Mouse (Mus musculus) thymus, adult 2 months (tissue): ENCODE measurements around the gene Hist1h4a.

Source experiments
- CTCF ChIP-seq: fragments of 200-500 bp; IDR thresholded peaks from 2 replicates; pipeline ENCODE4 v1.5.1; 2012; ENCODE audit warnings: mild to moderate bottlenecking, control low read depth, low read length, moderate library complexity, borderline replicate concordance; ENCODE audit not compliant: control insufficient read depth, poor library complexity, insufficient read depth; ENCODE audit errors: extremely low read depth
- POLR2A ChIP-seq: fragments of 200-500 bp; IDR thresholded peaks from 2 replicates; pipeline ENCODE4 v1.6.1; 2012; ENCODE audit warnings: mild to moderate bottlenecking, low read length, control low read depth, moderate library complexity; ENCODE audit not compliant: control insufficient read depth, poor library complexity, insufficient read depth; ENCODE audit errors: extremely low read depth

DNA sequence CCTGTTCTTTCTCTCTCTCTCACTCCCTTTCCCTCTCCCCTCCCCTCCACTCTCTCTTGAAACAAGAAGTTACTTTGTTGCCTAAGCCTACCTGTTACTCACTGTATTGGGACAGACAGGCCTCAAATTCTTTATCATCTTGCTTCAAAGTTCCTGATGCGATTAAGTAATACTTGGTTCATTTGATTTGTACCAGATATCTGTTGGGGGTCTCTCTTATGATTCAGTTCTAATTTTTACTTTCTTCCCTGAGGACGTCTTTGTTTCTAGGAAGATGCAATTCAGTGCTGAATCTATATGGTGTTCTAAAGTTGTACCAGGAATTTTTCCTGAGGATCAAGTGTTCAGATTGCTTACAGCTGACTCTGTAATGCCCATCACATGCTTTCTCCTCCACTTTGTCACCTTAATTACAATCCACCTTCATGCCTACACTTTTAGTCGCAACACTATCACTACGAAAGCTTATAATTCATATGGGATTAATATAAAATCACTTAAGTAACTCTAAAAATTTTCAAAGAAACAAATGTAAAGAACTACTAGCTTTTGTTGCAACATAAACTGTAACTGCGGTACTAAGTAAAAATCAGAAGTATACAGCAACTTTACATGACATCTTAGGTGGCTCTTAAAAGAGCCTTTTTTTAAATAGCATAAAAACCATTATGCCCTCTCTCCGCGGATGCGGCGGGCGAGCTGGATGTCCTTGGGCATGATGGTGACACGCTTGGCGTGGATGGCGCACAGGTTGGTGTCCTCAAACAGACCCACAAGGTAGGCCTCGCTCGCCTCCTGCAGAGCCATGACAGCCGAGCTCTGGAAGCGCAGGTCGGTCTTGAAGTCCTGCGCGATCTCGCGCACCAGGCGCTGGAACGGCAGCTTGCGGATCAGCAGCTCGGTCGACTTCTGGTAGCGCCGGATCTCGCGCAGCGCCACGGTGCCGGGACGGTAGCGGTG is 16.3 kb downstream of the Hist1h4a start:
- TF ChIP-seq CTCF = no peak
- TF ChIP-seq POLR2A = no peak
